Comparison of ENCODE assay signal across 8 mouse cellular contexts in genomic region chr8:94600478-94600877, GRCm38 (mm10). TPM values are rescaled to one million over a fixed set of nuclear protein-coding genes. Genes with fewer than 3 reads are reported as not detected.
DNase-seq lines count a peak whose midpoint lies in the region; ATAC-seq and TF ChIP-seq lines count a peak whose summit lies in the region.

No protein-coding gene starts in this region.

- no peak for ATAC-seq in limb, embryonic 14.5 days (ENCODE audit: low FRiP score, low read depth)
- ATAC-seq in stomach, embryonic 16.5 days (ENCODE audit: insufficient read depth, low FRiP score) = no peak

- peak; percentile 12 for DNase-seq in embryo, embryonic 10.5 days (ENCODE audit: low spot score)
- DNase-seq in embryo, embryonic 10 days (ENCODE audit: low spot score) = no peak
- no peak for DNase-seq in testis, postnatal 14 days (ENCODE audit: low spot score)
- DNase-seq in limb, embryonic 14.5 days (ENCODE audit: low spot score) = no peak
- DNase-seq in cerebellum, postnatal 14 days = no peak
- no peak for DNase-seq in thymus, postnatal 14 days

- TF ChIP-seq CTCF in testis, adult 2 months (IDR thresholded peaks at IDR 0.05; ENCODE audit: control insufficient read depth, insufficient read depth, insufficient replicate concordance, low read depth, low read length) = no peak

- H3K4me2 ChIP-seq in limb, embryonic 14.5 days (replicated peaks; ENCODE audit: low read depth, low read length, severe bottlenecking) = peak overlapping the region; percentile 86
- H3K4me2 ChIP-seq in stomach, embryonic 16.5 days (ENCODE audit: low read depth, low read length) = peak overlapping the region; percentile 97

- H3K36me3 ChIP-seq in testis, adult 2 months (ENCODE audit: control insufficient read depth, insufficient read depth, low read length) = no peaks in the 10 kb centered on the region
- H3K36me3 ChIP-seq in limb, embryonic 14.5 days (ENCODE audit: control insufficient read depth, insufficient read depth, low read length) = no peaks in the 10 kb centered on the region
- no peaks in the 10 kb centered on the region for H3K36me3 ChIP-seq in stomach, embryonic 16.5 days (ENCODE audit: control insufficient read depth, insufficient read depth, low read length)

- WGBS in limb, embryonic 14.5 days = 18% methylated on average over 5 of the region's 5 CpGs
- WGBS in stomach, embryonic 16.5 days = 10% methylated on average over 5 of the region's 5 CpGs

- H3K4me1 ChIP-seq in testis, adult 2 months (ENCODE audit: control insufficient read depth, insufficient read depth, low read length) = peaks cover 2% of the 10 kb centered on the region; the same call in 1 of the 2 replicates
- peaks cover 18% of the 10 kb centered on the region for H3K4me1 ChIP-seq in limb, embryonic 14.5 days (ENCODE audit: control insufficient read depth, insufficient read depth, low read length)
- peaks cover 12% of the 10 kb centered on the region for H3K4me1 ChIP-seq in stomach, embryonic 16.5 days (ENCODE audit: control insufficient read depth, insufficient read depth, low read length)

- no peak for TF ChIP-seq POLR2A in testis, adult 2 months (IDR thresholded peaks at IDR 0.05; ENCODE audit: control insufficient read depth, low read depth, low read length)
- TF ChIP-seq POLR2A in limb, embryonic 14.5 days (IDR thresholded peaks at IDR 0.05; ENCODE audit: borderline replicate concordance, extremely low read depth, insufficient read depth, insufficient read length) = no peak

- no peaks in the 10 kb centered on the region for H3K27me3 ChIP-seq in testis, adult 2 months (ENCODE audit: control insufficient read depth, insufficient read depth, low read length)
- H3K27me3 ChIP-seq in limb, embryonic 14.5 days (ENCODE audit: control insufficient read depth, insufficient read depth, low read length) = no peaks in the 10 kb centered on the region
- H3K27me3 ChIP-seq in stomach, embryonic 16.5 days (ENCODE audit: control insufficient read depth, insufficient read depth, low read length) = no peaks in the 10 kb centered on the region

- peak overlapping the region; percentile 100 for H3K4me3 ChIP-seq in testis, adult 2 months (ENCODE audit: control insufficient read depth, low read depth, low read length)
- peak overlapping the region; percentile 100 for H3K4me3 ChIP-seq in limb, embryonic 14.5 days (replicated peaks; ENCODE audit: low read length)
- peak overlapping the region; percentile 69 for H3K4me3 ChIP-seq in stomach, embryonic 16.5 days (replicated peaks; ENCODE audit: low read length)

- H3K27ac ChIP-seq in testis, adult 2 months (ENCODE audit: control insufficient read depth, insufficient read depth, low read depth, low read length) = peak overlapping the region; percentile 96
- no peak overlapping the region for H3K27ac ChIP-seq in limb, embryonic 14.5 days (replicated peaks; ENCODE audit: low read depth, low read length)
- H3K27ac ChIP-seq in stomach, embryonic 16.5 days (ENCODE audit: low read length) = peak overlapping the region; percentile 93; the same call in 1 of the 2 replicates

- H3K9me3 ChIP-seq in limb, embryonic 14.5 days (ENCODE audit: control insufficient read depth, low read length) = no peaks in the 10 kb centered on the region
- no peaks in the 10 kb centered on the region for H3K9me3 ChIP-seq in stomach, embryonic 16.5 days (replicated peaks; ENCODE audit: control insufficient read depth, low read length)

- H3K9ac ChIP-seq in limb, embryonic 14.5 days (ENCODE audit: low read depth, low read length, severe bottlenecking) = peak overlapping the region; percentile 86
- peak overlapping the region; percentile 83 for H3K9ac ChIP-seq in stomach, embryonic 16.5 days (ENCODE audit: low read length)

RNA-seq across cellular contexts. Expression of gene Rspry1, which starts 1.3 kb away (rescaled TPM):
- polyA plus RNA-seq in testis, adult 2 months (2012; rRNA removed) = 20.3 and 24.1 TPM in 2 replicates
- polyA plus RNA-seq in limb, embryonic 14.5 days (2012; rRNA removed) = 18.7 and 20.0 TPM in 2 replicates
- polyA plus RNA-seq in limb, embryonic 14.5 days (2014; fragmentation: Nextera tagmentation; extraction: Ambion mirVana) = 36.1 and 39.5 TPM in 2 replicates
- polyA plus RNA-seq in stomach, embryonic 16.5 days (2015; fragmentation: Nextera tagmentation; extraction: Ambion mirVana) = 33.3 and 34.0 TPM in 2 replicates

RNA-seq across cellular contexts. Expression of gene Fam192a, which starts 1.3 kb away (rescaled TPM):
- 25.1 TPM in 2 replicates for polyA plus RNA-seq in testis, adult 2 months (2012; rRNA removed)
- 35.7 and 43.4 TPM in 2 replicates for polyA plus RNA-seq in limb, embryonic 14.5 days (2012; rRNA removed)
- polyA plus RNA-seq in limb, embryonic 14.5 days (2014; fragmentation: Nextera tagmentation; extraction: Ambion mirVana) = 61.5 and 62.4 TPM in 2 replicates
- polyA plus RNA-seq in stomach, embryonic 16.5 days (2015; fragmentation: Nextera tagmentation; extraction: Ambion mirVana) = 58.4 and 58.6 TPM in 2 replicates
